Mouse (Mus musculus) left cerebral cortex, postnatal 14 days (tissue): ENCODE results near the gene Lrig1. TPM values are rescaled to one million over a fixed set of nuclear protein-coding genes. Genes with fewer than 3 reads are reported as not detected.

Experiments used
- DNase-seq, 2 experiments: peaks; one replicate each; pipeline ENCODE4 v3.0.0; 2021 to 2022; ENCODE audit warnings: low spot score in 2 of 2, mixed read lengths in 1 of 2
- intact Hi-C: fragments of 180-260 bp; cut with DNase I; formaldehyde crosslinking; loops from one replicate; pipeline ENCODE4 v1.15.1; 2025
- total RNA-seq, 2 experiments: library from RNA; stranded (reverse); gene quantifications; 2 replicates each; pipeline ENCODE4 v1.2.3; 2021

The Lrig1 gene
- total RNA-seq, 2 experiments from 2014 or later = 28.5 to 30.6 TPM

DNA sequence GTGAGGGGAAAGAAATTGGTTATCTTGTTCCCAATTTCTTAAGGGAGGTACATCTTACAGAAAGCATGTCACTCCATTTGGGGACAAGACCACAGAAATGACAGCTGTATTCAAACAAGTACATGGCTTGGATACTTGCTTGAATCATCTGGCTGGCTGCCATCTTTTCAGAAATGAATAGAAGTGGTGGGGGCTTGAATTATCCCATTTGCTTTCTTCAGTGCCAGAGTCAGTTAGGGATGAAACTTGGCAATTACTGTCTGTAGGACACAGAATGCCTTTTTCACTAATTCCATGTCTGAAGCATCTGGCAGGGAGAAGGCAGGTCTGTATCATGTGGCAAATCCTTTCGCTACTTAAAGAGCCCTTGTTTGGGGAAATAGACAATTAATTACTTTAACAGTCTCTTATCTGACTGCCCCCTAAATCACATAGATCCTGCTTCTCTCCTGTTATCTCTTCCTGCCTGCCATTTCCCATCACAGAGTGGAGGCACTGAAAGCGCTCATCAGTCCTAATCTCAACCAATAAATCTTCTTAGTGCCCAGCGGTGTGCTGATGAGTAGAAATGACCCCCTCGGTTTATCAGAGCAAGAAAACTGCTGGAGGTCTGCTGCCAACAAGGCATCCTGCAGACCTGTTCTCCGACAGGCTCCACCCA, 44.0 kb downstream of the Lrig1 start:
- no peak for DNase-seq
- intact Hi-C loops = no loop called here

DNA sequence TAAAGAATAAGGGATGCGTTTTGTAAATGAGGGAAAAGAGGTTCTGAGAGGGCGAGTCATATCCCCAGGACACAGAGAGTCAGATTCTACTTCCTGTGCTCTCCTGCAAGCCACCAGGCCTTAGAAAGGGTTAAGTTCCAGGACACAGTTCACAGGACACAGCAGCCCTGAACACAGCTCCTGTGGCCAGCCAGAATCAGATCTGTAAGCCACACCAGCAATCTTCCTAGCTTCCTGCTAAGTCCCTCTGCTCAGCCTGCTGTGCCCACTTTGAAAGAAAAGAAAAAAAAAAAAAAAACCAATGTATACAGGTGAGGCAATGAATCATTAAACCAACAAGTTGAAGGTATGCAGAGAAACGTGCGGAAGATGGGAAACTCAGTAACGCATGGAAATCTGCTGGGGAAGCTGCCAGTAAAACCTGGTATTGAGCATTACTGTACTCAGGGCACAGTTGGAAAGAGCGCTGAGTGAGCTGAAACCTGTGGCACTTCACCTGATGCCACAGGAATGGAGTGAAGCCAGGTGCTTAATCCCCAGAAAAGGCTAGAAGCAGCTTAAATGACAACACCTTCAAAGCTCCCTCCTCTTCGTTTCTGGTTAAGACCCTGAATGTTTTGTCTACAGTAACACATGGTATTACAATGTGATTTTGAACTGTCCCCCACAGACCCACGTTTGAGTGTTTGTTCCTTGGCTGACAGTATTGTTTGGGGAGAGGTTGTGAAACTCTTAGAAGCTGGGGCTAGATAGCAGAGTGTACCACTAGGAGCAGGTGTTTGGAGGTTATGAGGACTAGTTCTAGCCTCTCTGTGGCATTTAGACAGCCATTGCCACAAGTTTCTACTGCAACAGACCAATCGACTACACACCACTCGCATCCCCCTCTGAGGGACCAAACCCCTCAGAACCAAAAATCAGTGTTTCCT, 46.3 kb downstream of the Lrig1 start:
- intact Hi-C loops = no loop called here
- DNase-seq = no peak

DNA sequence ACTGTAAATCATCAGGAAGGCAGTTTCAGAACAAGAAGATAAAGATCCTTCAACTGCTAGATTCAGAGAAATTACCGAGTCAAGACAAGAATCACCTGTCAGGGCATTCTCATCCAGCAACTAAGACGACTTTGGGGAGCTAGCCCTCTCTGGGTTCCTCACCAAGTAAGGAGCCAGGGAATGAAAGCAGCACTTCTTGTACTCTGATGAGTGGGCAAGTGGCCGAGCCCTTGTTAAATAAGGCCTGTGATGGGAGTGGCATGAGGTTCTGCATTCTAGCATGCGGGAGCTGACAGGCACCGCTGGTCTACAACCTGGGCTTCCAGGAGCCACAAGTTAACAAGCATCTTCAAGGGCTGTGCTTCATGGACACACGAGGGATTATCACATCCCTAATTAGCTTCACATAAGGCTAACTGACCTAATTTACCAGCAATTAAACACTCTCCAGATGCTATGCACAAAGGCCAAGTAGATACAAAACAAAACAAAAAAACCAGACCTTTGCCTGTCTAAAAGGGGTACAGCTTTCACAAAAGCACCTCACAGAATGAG, 47.2 kb downstream of the Lrig1 start:
- intact Hi-C loops = no loop called here
- no peak for DNase-seq

DNA sequence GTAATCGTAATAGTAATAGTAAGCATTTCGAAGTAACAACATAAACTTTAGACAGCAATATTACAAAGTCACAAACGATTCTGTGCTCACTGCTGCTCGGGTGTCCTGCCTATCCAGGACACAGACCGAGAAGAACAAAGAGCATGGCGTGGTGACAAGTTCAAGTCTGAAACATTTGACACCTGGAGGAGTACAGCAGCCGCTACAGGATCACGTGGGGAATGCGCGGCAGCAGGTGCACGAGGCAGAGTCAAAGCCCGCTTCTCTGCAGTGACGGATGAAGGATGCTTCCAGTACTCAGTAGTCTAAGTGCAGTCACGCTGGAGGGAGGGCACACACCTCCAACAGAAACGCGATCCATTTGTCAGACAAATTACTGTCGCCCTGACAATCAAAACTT, 48.4 kb downstream of the Lrig1 start:
- DNase-seq = no peak
- intact Hi-C loops = no loop called here

DNA sequence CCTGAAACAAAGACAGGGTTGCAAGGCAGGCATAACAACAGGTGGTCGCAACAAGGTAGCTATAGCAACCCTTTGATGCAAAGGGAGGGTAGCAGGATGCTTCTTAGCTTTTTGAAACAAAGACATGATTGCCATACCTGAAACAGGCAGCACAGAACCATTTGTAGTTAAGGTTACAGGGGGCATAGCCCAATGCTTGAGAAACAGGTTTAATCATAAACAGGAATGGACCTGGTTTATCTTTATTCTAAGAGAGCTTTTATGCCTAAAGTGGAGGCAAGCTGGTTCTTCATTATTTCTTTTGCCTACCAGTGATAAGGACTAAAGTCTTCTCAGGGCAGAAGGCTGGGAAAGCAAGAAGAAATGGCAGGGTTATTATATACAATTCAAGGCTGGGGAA, 50.3 kb downstream of the Lrig1 start:
- DNase-seq = no peak
- intact Hi-C loops = no loop called here

DNA sequence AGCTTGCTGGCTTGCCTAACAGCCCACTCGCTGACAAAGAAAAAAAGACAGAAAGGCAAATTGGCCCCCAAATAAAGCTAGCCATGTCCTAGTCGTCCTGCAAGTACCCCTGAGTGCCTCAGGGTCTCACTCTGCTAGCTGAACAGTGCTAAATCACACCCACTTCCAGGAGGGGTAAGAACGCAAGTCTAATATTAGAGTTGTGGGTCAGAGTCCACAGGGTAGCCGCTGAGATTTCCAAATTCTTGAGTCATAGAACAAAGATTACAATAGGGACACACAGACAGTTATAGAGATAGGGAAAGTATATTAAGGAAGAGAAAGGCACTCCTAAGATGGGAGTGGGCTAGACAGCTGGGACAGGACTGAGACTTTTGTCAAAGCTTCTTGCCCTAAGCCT, 51.5 kb downstream of the Lrig1 start:
- intact Hi-C loops = no loop called here
- DNase-seq = no peak

DNA sequence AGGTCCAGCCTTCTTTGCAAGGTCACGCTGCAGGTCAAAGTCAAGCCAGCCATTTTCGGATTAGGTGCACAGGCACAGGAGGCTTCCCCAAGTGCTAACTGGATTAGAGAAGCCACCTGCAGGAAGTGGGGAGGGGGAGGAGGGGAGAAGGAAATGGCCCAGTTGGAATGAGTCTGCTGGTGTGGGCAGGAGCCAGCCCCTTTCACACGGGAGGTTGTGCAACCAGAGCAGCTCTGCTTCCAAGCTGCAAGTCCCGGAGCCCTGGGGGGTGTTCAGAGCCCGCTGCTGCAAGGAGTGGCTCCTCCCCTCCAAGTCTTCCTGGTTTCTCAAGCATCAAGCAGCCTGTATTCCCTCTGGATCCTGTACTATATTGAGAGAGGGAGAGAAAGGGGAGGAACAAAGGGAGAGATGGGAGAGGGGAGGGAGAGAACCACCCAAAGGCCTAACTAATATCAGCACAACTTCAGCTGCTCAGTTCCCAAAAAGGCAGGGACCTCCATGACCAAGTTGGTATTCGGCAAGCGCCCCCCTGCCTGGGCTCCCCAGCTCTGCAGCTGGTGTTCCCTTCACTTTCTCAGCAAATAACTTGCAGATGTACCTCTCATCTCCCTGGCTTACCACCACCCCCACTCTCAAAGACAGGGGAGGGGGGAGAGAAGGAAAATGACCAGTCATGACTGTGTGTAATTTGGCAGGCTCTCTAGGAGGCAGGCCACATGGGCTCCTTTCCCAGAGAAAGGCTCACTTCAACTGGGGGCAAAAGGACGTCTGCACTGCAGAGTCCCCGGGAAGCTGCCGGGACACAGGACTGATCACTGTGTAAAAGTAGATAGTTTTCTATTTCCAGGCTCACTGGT, 52.2 kb downstream of the Lrig1 start:
- peak in 1 of 2 experiments; percentile 39 for DNase-seq
- intact Hi-C loops = no loop called here

DNA sequence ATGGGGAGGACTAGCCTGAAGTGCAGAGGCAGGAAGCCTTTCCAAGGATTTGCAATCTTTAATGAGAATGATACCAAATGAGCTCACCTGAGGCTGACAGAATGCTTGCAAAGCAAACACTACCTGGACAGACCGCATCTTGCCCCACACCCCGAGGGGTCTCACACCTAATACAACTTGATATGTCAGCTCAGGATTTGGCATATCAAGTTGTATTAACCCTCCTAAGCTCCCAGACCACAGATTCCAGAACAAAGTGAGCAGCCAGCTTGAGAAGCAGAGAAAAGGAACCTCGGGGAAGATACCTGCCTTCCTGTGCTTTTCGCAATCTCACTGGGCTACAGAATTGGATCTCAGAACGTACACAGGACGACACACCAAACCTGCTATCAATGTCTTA, 53.1 kb downstream of the Lrig1 start:
- intact Hi-C loops = no loop called here

DNA sequence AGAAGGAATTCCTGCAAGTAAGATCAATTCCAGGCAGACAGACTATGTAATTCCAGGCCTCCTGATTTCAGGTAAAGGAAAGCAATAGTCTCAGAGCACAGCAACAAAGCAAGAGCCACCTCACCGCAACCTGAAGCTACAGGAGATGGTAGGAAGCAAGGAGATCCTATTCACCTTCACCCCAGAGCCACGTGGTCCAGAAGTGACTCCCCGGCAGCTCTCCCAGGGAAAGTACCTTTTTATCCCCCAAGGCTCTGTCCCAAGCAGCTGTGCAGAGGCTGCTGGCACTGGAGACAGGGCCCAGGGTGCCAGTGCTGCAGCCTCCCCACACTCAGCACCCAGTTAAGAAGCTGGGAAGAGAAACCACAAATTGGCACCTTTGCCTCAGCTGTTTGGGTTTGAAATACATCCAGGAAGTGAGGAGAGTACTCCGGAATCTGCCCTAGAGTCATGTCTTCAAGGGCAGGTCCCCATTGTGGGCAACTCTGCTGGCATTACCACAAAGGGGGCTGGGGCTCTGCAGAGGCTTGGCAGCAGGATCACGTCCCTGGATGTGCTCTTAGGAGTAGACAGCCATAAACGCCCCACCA, 53.6 kb downstream of the Lrig1 start:
- DNase-seq = no peak
- intact Hi-C loops = no loop called here

More for the DNA sequence above, 53.1 kb downstream of the Lrig1 start:
- no peak for DNase-seq

DNA sequence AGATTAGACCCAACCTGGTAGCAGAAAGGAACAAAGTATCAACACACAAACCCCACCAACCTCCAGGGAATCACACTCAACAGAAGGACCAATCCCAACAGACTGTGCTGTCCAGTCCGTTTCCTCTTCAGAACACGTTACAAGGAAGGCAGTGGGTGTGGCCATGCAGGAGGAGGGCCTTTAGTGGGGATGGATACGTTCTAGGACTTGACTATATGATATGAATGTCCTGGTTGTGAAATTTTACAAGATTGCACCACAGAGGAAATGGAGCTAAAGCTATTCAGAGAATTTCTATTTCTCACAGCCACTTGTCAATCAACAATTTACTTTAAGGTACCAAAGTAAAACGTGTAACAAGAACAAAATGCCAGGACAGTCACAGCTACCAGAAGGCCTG, 54.2 kb downstream of the Lrig1 start:
- intact Hi-C loops = no loop called here
- no peak for DNase-seq

DNA sequence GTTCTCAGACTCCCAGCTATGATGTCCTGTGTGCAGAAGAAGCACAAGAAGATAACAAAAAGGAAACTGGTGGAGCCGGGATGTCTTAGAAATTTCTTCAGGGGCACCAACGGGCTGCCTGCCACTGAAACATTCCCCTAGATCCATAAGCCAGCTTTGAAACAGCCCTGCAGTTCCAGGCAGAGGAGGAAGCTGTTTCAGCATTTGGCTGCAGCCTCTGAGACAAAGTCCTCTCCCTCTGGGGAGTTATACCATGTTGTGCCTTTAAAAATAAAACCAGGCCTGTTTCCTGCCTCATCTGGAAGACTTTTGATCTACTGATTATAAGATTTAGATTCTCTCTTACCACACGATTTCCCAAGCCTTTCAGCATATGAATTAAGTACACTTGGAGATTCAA, 55.3 kb downstream of the Lrig1 start:
- no peak for DNase-seq
- intact Hi-C loops = no loop called here

DNA sequence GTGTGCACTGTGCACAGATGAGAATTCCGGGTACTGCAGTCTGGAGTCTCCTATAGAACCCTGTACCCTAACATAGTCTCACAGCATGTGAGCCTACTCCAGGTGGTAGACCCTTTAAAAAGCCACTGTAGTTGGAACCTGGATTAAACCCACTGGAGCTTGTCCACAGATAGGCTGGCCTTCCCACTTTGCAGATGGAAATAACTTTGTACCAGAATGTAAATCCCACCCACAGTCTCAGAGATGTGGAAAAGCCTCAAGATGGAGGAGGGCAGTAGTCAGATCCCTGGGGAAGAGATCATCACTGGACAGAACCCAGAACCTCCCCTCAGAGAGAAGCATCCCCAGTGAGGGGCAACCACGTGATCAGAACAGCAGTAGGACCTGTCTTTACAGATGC, 56.0 kb downstream of the Lrig1 start:
- no peak for DNase-seq
- intact Hi-C loops = no loop called here

DNA sequence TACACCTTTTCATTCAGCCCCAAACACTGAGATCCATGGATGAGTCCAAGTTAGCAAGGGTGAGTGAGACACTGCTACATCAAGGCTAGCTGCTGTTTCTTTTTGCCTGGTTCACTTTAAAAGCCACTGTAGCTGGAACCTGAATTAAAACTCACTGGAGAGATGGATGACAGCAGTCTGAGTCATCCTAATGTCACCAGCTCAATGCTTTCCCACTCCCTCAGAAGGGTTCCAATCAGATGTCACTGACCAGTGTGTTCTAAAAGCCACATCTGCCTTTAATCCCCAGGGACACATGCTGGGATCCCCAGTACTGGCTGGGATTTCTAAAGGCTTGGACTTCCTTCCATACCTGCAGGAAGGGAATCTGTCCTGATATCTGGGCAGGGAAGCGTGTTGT, 57.9 kb downstream of the Lrig1 start:
- no peak for DNase-seq
- intact Hi-C loops = no loop called here

DNA sequence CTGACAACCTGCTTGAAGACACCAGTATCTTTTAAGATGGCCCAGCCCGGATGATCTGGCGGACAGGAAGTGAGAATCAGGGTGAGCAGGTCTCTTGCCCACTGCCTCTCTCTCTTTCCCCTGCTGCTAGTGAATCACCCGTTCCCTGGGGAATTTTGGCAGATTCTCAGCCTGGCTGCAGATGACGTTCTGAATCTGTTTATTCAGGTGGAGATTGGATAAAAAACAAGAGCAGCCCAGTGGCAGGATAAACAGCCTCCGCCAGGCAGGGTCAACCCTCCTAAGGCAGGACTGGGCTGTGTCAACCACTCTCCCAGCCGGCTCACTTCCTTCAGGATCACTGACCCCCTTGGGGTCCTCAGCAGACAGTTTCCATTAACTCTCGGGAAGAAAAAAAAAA, 59.7 kb downstream of the Lrig1 start:
- intact Hi-C loops = no loop called here
- peak in 1 of 2 experiments; percentile 41 for DNase-seq

DNA sequence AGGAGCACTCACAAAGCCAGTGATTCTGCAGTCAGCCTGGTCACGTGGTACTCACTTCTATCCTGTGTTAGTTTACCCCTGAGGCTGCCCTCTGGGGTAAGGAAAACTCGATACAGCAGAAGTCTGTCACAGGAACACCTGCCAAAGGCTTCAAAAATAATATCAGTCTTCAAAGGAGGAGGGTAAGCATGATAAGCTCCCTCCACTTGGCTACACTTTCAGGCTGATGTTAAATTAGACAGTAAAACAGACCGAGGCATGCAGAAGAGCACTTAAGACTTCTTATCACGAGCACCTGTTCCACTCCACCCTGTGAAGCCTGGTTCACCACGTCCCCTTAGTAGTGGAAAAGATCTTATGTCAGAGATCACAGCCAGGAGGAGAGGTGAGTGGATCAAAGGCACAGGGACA, 62.9 kb downstream of the Lrig1 start:
- no peak for DNase-seq
- intact Hi-C loops = no loop called here

DNA sequence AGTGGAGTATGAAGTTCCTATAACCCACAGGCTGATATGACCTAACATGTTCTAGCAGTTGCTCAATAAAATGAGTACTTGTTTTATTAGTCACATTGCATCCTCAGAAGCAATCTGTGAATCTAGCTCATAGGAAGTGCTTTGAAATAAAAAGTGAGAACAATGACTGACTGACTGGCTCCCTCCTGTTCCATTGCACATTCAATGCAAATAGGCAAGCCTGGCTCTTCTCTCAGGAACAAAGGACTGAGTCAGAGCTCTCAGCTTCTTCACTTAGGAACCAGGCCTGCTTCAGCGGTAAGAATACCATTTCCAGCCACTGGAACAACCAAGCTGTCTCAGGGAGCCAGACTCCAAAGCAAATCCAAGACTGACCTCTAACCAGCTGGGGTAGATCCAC, 64.6 kb downstream of the Lrig1 start:
- DNase-seq = no peak
- intact Hi-C loops = no loop called here

DNA sequence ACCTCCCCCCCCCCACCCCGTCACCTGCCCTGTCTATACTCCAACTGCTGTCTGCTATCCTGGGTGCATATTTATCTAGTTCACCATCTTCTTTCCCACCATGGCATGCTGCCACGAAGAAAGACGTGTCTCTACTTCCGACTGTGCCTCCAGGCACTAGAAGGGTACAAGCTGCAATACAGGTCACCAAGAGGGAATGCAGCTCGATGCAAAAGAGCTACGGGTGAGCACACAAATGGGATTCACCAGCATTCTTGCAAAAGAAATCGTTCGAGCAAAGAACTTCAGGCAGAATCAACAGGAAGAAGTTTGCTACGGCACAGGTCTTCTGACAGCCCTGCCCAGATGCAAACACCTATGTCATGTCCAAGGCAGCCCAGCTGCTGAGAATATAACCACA, 65.2 kb downstream of the Lrig1 start:
- intact Hi-C loops = no loop called here
- DNase-seq = no peak

DNA sequence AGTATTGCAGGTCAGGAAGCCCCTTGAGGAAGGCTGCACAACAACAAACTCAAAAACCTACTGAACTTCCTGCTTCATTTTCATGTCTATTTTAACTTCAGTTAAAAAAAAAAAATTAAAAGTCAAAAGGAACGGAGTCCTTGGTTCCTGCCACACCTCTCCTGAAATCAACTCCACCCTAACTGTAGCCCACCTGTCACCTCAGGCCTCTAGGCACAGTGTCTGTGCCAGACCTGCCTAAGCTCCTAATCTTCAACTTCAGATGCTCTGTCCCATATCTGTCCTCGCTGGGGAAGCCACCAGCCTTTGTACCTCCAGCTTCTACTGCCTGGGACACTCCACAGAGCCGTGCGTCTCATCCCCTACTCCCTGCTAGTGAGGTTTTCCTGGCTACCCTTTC, 65.7 kb downstream of the Lrig1 start:
- intact Hi-C loops = no loop called here
- DNase-seq = no peak

DNA sequence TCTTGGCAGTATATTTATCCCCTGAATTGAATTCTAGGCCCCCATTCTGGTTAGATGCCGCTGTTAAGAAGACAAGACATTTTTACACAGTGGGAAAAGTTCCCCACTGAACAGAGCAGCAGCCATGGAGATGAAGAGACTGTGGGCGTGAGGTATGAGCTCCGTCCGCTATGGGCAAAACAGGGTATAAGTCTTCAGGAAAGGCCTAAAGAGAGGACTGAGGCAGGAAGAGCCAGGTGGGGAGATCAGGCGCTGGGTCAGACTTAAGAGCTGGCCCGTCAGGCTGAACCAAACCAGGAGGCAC, 68.2 kb downstream of the Lrig1 start:
- intact Hi-C loops = no loop called here
- DNase-seq = no peak
